Mouse (Mus musculus) left cerebral cortex, adult 18-20 months (tissue): ENCODE measurements around the gene Spata13. TPM values are rescaled to one million over a fixed set of nuclear protein-coding genes. Genes with fewer than 3 reads are reported as not detected.

Source experiments
- DNase-seq, 2 experiments: peaks; one replicate each; pipeline ENCODE4 v3.0.0; 2021 to 2022; ENCODE audit warnings: low spot score in 2 of 2, mixed read lengths in 1 of 2
- total RNA-seq, 2 experiments: library from RNA; stranded (reverse); gene quantifications; 2 replicates each; pipeline ENCODE4 v1.2.3; 2021

Gene Spata13
- total RNA-seq, 2 experiments from 2014 or later, result 17.3 to 18.2 TPM

DNA sequence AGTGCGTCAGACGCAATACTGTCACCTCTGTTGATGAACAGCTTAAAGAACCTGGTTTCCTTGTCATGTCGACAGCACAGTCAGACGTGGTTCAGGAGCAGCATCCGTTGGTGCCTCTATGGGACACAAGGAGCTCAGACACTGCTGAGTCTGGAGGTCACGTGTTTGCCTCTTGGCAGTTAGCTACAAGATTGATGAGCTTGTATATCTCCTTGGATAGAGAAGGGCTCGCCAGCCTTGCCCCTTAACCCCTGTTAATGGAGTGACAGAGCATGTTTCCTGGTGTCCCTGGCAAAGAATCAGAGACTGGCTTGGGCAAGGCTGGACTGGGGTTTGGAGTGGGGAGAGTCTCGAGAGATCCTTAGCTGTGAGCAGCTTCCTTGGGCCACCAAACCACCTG, 4.4 kb downstream of the Spata13 start:
- no peak for DNase-seq

DNA sequence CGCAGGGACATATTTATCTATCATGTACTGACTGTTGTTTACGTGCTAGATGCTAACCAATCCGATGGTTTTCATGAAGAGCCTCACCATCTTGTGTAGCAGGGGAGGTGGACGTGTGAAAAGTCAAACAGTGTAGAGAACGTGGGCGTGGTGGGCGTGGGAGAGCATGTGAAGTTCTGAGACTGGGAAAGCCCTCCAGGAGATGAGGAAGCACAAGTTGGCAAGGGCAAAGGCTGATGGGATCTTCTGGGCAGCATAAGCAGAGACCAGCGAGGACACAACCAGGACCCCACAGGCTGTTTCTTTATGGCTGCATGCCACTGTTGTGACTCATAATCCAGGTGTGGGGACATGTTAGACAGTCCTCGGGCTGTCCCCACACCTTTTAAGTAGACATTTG, 5.4 kb downstream of the Spata13 start:
- DNase-seq, result no peak

DNA sequence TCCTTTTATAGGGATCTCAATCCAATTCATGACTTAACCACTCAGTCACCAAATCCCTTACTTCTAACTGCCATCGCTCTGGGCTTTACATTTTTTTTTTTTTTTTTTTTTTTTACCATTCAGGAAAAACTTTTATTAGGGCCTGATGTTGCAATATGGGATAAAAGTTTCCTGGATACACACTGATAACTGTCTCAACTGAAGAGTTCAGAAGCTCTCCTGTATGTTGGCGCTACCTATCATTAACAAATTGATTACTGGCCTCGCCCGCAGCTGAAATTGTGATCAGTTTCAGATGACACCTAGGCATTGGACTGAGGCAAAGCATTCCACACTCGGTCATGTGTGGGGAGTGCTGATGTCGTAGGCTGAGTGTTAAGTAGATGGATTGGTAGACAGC, 7.3 kb downstream of the Spata13 start:
- no peak for DNase-seq

DNA sequence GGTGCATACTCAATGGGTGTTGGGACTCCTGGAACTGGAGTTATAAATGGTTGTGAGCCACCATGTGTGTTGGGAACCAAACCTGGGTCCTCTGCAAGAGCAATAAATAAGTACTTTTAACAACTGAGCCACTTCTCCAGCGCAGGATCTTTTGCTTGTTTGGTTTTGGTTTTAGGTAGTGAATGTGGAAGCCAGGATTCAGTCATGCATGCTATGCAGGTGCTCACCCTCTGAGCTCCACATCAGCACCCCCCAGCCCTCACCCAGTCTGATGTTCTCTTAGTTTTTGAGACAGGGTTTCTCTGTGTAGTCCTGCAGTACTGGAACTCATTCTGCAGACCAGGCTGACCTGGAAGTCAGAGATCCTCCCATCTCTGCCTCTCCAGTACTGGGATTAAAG, 8.3 kb downstream of the Spata13 start:
- no peak for DNase-seq

DNA sequence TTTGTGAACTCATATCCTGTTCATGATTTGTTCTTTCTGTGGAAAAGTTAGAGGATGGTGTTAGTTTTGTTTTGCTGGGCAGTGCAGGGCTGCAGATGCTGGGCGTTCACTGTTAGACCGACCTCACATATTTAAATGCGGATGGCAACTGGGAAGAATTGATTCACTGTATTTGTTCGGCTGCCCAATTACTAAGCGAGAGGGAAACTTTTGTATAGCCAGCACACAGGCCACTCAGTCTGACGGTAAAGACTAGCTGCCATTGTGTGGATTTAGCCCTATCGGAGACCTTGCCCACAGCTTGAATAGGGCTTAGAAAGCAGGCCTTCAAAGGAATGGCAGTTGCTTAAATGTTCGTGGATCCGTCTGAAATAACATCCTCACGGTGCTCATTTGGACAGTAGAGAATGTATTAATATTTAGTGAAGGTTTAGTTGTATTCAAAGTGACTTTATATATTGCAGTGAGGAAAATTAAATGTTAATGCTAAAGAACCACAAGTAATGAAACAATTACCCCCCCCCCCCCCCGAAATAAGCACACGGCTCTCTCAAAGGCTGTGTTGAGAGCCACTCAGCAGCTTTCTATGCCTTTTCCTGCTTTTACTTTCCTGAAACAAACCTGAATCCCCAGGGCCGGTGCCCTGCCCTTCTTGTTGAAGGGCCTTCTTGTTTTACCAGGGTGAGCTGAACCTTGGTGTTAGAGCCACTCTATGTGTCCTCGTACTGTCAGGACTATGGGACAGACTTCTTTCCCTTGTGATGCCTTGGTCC, 9.5 kb downstream of the Spata13 start:
- DNase-seq, result no peak

DNA sequence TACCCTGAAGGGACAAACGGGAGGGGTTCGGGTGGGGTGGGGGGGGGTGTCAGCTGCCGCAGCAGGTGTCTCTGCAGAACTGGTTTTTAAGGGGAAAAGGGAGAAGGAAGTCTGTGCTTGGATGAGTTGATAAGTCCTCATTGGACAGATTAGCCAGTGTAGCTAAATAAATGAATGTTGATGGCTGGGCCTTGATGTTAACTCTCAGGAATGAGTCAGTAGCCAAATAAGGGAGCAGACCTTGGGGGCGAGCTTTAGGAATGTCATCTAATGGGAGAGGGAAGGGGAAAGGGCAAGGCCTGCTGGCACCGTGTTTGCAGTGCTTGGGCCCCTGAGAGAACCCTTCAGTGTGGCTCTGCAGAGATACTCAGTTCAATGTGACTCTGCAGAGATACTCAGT, 12.6 kb downstream of the Spata13 start:
- no peak for DNase-seq

DNA sequence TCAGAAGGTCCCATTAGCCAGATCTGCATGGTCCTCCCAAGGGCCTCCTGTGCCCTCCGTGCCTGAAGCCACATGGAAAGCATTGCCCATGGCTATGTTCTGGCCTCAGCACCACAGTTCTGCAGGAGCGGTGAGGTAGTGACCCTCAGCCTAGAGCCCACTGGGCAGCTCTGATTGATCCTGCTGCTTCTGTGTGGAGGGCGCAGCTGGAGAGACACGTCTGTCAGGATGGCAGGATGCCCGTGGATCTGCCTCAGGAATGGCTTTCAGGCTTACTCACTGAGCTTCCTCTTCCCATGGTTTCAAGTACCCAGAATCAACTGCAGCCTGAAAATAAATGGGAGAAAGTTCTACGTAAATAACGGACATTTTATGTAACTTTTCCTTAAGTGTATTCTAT, 14.1 kb downstream of the Spata13 start:
- DNase-seq, result no peak

DNA sequence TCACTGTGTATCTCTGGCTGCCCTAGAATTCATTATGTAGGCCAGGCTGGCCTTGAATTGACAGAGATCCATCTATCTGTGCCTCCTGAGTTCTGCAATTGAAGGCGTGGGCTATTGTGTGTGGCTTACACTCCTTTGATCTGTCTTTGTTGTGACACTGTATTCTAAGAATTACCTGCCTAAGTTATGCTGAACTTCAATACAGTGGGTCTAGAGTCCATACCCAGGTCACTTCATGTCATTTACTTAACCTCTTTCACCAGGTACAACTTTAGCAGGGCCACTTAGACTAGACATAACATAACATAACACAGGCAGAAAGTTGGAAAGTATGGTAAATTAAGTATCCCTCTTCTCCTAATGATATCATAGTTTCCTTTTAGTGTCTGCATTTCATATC, 15.2 kb downstream of the Spata13 start:
- DNase-seq, result no peak

DNA sequence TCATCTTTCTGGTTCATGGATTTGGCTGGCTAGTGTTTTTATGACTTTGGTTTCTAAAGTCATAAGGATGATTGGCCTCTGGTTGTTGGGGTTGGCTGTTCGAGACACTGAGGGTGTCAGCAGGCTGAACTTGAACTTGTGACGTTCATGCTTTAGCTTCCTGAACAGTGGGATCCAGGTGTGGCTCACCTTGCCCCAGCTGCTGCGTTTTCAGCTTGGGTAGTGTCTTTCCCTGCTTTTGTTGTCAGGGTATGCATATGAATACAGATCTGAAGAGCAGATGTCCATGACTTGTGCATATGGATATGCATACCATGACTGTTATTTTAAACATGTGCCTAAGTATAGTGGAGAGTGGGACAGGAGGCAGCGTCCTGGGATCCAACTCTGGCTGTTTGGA, 19.4 kb downstream of the Spata13 start:
- no peak for DNase-seq

DNA sequence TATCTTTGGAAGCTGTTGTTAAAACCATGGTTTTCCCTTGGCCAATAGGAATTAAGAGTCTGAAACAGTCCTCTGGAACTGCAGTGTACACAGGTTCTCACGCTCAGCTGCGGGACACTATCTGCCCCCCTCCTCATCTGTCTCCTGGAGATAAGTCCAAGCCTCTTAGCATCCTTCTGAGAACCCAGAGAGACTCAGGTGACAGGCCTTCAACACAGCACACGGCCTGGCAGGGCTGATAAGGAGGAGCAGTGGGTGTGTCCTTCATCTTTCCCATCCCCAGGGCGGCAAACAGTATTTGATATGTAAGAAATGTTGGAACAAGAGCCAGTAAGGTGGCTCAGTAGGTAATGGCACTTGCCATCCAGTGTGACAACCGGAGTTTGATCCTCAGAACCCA, 20.2 kb downstream of the Spata13 start:
- no peak for DNase-seq

DNA sequence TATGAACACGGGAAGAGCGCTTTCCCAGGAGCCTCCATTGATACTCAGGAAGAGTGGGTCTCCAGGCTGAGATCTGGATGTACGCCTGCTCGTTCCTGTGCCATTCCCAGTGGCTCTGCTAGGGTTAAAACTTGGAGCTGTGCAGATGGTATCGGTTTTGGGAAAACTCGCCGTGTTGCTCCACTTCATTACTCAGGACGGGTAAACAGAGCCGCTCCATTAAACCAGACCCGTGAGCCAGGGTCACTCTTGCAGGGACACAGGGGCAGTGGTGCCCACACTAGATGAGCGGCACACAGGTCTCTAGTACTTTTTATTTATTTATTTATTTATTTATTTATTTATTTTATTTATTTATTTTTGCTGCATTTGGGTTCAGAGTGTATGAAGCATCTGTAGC, 20.9 kb downstream of the Spata13 start:
- DNase-seq, result no peak

DNA sequence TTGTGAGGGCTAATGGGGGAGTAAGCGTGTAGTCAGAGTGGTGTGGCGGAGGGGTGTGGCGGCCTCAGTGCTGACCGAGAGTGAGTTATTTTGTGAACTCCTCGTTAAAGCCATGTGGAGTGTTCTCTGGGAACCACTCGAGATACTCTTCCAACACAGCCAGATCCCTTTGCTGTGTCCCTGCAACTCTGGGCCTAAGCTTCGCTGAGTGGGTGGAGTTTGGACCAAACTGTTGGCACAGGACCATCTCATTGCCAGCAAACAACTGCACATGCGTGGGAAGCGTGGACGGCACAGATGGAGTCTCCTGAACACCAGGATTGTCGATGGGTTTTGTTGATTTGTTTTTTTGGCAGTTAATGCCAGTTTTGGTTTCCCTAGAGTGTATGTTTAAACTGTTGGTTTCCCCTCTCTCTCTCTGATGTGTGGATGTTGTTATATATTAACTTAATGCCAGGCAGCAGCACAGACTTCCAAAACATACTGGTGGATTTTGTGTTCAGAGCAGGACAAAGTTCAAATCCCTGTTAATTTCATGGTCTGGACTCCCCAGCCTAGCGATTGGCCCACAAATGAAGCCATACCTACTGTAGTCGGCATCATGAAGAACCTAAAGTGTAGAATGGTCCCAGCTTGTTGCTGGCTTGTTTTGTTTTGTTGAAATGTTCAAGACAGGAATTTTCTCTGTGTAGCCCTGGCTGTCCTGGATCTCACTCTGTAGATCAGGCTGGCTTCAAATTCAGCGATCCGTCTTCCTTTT, 22.3 kb downstream of the Spata13 start:
- DNase-seq, result peak; percentile 67 to 82

DNA sequence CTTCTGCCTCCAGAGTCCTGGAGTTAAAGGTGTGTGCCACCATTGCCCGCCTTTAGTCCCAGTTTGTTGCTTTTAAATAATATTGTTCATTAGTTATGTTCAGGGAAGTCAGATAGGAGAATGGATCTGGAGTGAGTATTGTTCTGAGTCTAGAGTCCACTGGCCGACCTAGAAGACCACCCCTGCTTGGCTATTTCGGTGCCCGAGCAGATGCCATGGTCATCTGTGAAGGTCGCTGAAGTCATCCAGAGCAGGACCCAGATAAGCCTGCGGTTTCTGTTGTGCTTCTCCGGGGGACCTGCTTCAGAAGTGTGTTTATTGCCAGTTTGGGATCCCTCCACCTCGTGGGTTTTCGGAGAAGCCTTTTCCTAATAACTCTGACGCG, 22.9 kb downstream of the Spata13 start:
- no peak for DNase-seq

DNA sequence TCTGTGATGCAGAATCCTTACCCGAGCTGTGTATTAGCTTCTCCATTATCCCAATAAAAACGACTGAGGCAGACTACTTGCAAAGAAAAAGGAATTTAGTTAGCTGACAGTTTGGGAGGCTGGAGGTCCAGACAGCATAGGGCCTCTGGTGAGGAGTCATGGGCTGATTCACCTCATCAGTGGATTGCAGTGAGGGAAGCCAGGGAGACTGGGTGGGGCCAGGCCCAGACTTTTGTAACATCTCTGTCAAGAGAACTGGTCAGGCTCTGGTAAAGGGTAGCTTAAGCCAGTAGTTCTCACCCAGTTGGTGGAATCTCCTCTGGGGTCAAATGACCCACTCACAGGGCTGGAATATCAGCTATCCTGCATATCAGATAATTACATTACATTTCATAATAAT, 24.1 kb downstream of the Spata13 start:
- DNase-seq, result no peak

DNA sequence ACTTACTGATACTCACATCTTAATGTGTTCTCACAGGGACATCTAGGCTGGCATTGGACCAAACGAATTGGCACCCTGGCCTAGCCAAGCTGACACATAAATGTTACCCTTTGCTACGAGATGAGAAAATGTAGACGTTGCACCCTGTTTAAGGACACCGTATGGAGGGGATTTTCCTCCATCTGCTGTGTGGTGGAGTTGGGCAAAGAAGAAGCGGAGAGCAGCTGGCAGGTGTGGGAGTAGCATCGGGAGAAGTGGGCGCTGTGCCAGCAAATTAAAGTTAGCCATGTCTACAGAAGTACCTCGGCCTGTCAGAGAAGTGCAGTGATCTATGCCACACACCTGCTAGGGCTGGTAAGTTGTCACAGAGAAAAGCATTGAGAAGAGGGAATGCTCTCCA, 25.7 kb downstream of the Spata13 start:
- peak; percentile 84 to 90 for DNase-seq

DNA sequence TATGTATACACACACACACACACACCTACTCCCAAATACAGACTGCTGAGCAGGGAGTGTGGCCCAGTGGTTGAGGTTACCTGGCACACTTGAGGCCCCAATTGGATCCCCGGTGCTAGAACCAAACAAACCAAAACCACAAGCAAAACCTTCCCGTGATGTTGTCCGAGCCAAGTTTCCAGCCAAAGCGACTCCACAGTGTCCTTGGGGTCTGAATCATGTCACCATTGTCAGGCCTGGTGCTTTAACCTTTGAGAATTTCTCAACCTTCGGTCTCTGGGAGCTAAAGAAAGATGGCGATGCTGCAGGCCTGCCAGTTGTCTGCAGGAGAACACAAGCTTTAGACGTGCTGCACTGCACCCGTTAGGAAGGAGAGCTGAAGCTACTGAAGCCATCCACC, 26.8 kb downstream of the Spata13 start:
- no peak for DNase-seq

DNA sequence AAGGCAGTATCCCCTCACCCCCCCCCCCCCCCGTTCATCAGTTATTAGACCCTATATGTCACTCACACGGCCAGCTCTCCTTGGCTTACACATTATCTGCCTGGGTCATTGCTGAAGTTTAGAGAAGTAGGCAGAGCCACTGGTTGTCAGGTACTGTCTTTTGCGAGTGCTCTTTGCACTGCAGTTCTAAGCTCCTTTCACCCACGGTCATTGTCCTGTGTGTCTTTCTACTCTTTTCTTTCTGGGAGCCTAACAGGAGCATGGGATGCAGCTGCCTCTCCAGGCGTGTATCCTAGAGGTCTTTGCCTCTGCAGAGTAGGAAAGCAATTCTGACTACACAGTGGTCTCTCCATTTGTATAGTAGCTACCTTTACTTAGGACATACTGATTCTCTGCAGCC, 27.5 kb downstream of the Spata13 start:
- no peak for DNase-seq

DNA sequence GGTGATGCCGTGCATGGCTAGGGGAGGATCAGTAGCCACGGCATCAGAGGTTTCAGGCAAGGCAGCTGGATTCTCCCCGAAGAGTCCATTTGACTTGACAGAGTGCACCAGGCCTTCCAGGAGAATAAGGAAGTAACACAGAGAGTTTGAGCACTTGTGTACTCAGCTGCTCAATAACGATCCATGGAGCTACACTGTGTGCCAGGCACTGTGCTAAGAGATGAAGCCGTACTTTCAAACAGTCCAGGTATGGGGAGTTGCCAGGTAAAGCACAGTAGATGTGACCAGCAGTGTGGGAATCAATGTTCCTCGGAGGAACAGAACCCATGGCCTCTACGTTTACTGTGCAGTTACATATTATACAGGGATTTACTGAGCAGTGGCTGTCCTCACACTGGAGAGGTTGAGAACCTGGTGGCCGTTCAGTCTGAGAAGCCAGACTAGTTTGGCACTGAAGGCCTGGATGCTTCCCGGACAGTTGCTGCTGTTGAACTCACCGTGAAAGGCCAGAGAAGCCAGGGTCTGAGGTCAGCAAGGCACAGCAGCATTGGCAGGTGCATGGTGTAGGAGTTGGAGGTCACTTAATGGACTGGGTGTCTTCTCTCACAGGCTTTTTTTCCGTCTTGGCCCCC, 29.6 kb downstream of the Spata13 start:
- no peak for DNase-seq

DNA sequence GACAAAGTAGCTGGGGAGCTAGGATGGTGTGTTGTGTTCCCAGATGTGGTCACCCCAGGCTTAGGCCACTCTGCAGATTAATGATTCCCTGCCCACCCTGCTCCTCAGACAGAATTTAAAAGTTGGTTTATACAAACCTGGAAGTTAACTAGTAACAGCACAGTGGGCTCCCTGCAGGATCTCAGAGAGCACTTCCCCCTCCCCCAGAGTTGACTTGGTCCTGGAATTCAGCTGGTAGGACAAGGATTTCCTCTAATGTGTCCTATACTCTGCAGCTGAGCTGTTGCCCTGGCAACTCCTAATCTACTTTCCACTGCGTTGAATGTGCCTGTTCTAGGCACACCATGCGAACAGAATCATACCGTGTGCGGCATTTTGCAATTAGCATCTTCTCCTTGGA, 30.8 kb downstream of the Spata13 start:
- DNase-seq, result no peak

DNA sequence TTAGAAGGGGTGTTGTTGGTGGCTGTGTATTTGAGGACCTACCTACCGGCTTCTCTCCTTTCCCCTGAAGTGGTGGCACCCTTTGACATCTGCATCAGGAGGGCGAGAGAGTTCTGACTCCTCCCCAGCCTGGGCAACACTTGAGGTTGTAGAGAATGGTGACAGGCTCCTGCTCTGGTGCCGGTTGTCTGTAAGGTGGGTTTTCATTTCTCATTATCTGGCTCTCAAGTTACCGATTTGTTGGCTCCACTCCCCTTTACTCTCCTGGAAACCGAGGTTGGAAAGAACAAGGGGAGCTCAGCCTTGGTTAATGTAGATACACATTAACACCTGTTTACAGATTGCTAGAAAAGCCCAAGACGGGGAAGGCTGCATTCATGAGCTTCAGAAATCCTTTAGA, 31.5 kb downstream of the Spata13 start:
- no peak for DNase-seq

DNA sequence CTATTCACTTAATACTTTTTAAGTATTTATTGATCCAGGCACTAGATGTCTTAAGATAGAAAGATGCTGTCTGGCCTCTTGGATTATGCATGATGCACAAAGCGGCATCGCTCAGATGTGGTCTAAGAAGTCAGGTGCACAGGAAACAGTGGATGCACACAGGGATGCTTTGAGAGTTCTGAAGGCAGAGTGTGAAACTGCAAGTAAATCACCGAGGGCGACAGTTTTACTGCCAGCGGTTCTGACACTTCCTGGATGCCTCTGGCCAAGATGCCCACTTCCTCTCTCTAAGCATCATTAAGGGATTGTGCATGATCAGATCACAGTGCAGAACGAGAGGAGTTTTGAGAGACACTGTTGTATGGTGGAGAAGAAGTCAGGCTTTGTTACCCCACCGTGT, 32.5 kb downstream of the Spata13 start:
- no peak for DNase-seq

DNA sequence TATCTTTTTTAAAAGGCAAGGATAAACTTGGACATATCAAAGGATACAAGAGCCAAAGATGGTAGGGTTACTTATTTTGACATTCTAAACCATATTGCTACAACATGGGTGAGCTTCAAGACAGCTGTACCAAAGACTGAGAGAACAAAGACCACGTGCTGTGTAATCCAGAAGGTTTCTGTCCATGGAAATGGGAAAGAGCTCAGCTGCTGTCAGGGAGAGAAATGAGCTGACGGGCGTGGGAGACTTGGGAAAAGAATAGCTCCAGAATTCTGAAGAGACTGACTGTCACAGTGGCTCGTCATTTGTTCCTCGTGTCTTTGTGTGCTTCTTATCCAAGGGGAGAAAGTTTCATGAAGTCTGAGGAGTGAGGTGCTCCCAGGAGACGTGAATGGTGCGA, 36.4 kb downstream of the Spata13 start:
- peak in 1 of 2 experiments; percentile 29 for DNase-seq
